Mouse (Mus musculus) embryonic stem cell, embryonic (primary cell): ENCODE measurements around the gene Kif26b.

ENCODE experiments used
- CTCF ChIA-PET, 4 experiments: fragments of 300-600 bp in 2 of 4; fragments of 350-600 bp in 2 of 4; sonication (Branson Sonifier 250); formaldehyde crosslinking; loops; one replicate each; lab custom pipeline; 2022; ENCODE audit warnings: inconsistent platforms in 2 of 4; lab: Charles Lee
- POLR2A ChIA-PET, 4 experiments: fragments of 300-600 bp in 2 of 4; fragments of 350-600 bp in 2 of 4; sonication (Branson Sonifier 250); formaldehyde crosslinking; loops; one replicate each; lab custom pipeline; 2022; ENCODE audit warnings: antibody characterized with exemption in 4 of 4, inconsistent platforms in 1 of 4; lab: Charles Lee

Kif26b gene

DNA sequence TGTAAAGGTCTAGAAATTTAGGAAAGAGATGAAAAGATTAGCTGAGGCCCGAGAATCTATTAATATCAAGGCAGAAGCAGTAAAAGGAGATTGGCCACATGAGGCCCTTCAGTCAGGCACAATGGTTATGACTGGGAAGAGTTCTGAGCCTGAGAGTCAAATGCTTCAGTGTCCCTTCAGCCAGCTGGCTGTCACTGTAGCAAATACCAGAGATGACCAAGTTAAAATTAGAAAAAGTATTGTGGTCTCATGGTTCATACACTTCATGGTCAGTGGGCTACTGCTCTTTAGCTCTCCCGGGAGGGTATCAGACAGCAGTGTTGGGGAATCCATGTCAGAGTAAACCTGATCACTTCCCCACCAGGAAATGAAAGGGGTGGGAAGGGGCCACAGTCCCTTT lies 144.6 kb downstream of the Kif26b start:
- CTCF ChIA-PET = no interaction called here

DNA sequence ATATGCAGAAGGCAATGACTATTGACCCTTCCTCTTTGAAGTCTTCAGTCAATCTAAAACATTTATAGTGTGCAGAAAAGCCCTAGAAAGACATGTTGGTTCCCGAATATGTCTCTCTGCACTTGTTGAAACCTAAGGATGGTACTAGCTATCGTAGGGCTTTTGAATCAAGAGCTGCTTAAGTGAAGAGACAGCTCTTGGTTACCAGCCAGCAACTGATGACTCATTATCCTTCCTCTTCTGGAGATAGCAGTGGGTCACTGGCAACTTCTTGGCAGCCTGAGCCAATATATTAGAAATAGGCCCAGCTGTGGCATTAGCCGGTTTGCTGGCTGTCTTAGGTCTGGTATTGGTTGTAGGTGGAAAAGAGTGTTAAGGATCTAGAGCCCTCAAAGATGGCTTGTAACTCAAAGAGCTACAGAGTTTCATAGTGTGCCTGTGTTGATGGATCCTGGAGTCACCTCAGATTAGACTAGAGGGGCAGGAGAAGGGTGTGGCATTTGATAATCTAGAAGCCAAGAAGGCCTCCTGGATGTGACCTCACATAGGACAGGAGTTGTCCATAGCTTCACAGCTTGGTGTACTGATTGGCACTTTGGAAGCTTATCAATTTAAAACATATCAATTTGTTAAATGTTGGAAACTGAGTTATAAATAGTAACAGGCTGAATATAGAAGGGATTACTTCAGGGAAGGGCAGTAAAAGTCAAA lies 146.8 kb downstream of the Kif26b start:
- POLR2A ChIA-PET = interaction anchor here in 1 of 4 experiments (0.6 kb wide), 1 partner anchor 479 kb away, joined by 6 read pairs; no protein-coding TSS in a partner anchor

More for the DNA sequence above, 144.6 kb downstream of the Kif26b start:
- POLR2A ChIA-PET = interaction anchor here in 1 of 4 experiments (0.6 kb wide), 1 partner anchor 366 kb away, joined by 3 read pairs; no protein-coding TSS in a partner anchor

DNA sequence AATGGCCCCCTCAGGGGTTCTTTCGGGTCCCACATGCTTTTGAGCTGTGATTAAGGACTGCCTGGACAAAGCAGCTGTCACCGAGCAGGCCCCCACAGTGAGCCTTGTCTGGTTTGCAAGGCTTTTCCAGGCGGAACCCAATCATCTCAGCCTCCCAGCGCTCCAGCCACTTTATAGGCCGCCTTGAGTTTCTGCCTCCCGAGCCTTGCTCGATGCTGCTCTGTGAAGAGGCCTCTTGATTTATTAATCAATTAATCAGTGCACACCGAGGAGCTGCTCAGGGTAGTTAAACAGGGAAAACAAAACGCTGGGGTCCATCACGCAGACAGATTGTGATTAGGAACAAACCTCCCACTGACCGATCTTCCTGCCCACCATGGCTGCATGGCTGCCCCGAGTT lies 148.2 kb downstream of the Kif26b start:
- POLR2A ChIA-PET = no interaction called here

More for the DNA sequence above, 146.8 kb downstream of the Kif26b start:
- CTCF ChIA-PET = interaction anchor here in 1 of 4 experiments (0.6 kb wide), 1 partner anchor 148 kb away, joined by 3 read pairs; no protein-coding TSS in a partner anchor

DNA sequence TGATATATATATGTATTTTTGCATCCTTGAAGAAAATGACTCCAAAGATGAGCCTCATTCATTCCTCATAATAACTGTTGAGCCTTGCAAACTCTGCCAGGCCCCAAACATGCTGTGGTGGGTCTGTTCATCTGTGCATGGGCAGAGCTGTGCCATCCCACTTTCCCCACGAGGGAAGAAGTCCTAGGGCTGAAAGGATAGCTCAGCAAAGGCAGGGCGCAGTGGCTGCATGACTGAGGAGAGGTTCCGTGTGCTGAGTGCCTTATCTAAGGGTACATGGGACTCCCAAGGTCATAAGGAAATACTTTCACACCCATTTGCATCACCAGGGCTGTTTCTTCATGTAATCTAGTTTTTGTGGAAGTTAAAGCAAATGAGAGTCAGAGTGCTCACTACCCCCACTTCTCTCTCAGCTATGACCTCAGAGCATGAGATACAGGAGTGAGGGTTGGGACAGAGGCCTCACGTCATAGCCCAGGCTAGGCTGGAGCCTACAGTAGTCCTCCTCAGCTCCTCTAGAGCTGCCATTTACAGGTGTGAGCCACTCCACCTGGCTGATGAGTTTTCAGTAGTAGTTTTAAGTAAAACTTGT lies 148.8 kb downstream of the Kif26b start:
- CTCF ChIA-PET = interaction anchor here in 1 of 4 experiments (0.5 kb wide), 1 partner anchor 151 kb away, joined by 3 read pairs; no protein-coding TSS in a partner anchor
- POLR2A ChIA-PET = interaction anchor here in 1 of 4 experiments (0.7 kb wide), 1 partner anchor 8 kb away, joined by 3 read pairs; no protein-coding TSS in a partner anchor

More for the DNA sequence above, 148.2 kb downstream of the Kif26b start:
- CTCF ChIA-PET = interaction anchor here in 1 of 4 experiments (0.5 kb wide), 1 partner anchor 151 kb away, joined by 3 read pairs; no protein-coding TSS in a partner anchor

DNA sequence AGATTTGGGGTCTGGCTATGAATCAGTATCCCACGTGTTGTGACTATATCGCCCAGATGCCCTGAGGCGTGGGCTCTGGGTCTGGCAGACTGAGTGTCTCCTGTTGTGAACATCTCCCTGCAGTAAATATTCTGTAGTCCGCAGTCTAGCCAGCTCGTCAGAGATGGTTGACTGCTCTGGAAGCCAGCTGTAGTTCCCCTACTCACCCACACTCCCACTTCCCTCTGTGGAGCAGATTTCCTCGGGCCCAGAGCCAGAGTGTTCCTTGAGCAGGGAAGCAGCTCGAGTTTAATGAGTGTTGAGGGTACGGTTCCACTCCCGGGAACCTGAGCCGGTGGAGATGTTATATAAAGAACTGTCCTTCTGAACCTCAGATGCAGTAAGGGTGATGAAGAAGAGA lies 154.7 kb downstream of the Kif26b start:
- ChIA-PET CTCF (interaction anchor here in 3 of 4 experiments (0.6 to 0.7 kb wide), 3 partner anchors 43 to 1721 kb away, joined by 4 to 33 read pairs (median 5); no protein-coding TSS in a partner anchor), POLR2A (no interaction called here)

DNA sequence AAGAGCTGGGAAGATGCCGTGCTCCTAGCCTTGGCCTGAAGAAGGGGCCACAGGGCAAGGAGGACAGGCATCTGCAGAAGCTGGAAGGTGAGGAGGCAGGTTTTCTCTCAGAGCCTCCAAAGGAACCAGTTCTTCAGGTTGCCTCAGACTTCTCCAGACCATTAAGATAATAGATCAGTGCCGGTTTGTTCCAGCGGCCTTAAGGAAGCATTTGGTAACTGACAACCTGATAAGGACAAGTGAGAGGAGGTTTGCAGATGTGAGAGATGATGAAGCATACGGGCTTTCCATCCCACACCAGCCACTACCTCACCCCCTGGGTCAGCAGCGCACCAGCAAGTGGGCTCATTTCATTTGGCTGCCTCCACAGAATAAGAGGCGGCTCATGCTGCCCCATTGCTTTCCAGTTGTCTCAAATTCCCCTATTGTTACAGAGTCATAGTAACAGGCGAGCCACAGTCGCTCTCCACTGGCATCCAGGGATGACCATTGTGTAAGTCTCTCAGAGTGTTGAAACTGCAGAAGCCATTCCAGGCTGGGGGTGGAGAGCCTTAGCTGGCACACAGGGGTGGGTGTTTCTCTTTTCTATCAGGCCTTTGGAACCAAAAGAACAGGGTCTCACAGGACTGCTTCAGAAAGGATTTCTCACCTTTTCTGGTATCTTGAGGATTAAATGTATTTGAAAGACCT lies 156.2 kb downstream of the Kif26b start:
- ChIA-PET POLR2A (no interaction called here), CTCF (no interaction called here)

DNA sequence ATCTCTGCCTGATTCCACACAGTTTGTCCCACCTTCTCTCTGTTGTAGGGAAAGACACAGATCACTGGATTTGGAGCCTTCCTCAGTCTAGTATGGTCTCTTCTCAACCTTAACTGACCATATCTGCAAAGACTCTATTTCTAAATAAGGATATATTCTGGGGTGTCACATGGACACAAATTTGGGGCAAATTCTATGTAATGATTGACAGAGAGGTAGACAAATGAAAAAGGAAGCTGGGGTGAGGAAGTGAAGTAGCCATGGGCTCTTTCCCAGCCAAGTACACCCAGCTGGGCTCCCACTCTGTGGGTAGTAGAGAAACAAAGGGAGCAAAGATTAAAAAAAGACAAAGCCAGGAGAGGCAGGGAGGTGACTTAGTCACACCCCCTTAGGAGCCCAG lies 158.0 kb downstream of the Kif26b start:
- CTCF ChIA-PET = interaction anchor here in 1 of 4 experiments (0.6 kb wide), 1 partner anchor 766 kb away, joined by 5 read pairs; no protein-coding TSS in a partner anchor
- POLR2A ChIA-PET = interaction anchor here in 1 of 4 experiments (0.5 to 0.6 kb wide), 3 partner anchors 101 to 157 kb away, joined by 3 read pairs; no protein-coding TSS in a partner anchor

DNA sequence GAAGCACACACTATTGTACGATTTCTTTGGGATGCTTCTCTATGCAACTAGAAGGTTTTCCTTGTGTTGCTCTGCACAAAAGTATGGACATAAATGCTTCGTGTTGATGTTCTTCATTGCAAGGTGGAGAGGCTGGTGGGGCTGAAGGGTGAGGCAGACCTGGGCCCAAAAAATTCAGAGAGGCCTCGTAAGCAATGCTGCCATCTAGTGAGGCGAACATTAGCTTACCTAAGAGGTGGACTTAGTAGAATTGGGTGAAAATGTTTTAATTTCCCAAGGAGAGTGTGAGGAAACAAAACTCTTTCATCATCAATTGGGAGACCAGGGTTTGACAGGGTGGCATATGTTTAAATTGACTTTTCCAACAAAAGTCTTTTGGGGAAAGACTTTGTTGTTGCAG lies 160.6 kb downstream of the Kif26b start:
- ChIA-PET CTCF (interaction anchor here in 2 of 4 experiments (0.7 to 1.7 kb wide), 3 partner anchors 159 to 162 kb away, joined by 3 to 12 read pairs (median 8); no protein-coding TSS in a partner anchor), POLR2A (no interaction called here)

DNA sequence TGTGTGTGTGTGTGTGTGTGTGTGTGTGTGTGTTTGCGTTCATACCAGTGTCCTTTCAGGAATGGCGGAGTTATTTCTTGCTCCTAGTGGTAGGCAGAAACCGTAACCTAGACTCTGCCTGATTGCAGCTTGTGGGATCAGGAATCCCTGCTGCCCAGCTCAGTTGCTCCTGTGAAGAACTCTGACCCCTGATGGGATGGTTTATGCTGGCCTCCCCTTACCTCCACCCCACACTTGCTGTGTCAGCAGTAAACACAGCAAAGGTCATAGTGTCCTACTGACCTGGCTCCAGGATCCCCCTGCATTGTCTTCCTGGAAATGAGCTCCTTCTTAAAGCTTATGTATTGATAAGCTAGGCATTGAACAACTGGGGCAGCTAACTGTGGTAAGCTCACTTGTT lies 162.8 kb downstream of the Kif26b start:
- CTCF ChIA-PET = no interaction called here
- POLR2A ChIA-PET = interaction anchor here in 1 of 4 experiments (0.5 kb wide), 1 partner anchor 161 kb away, joined by 6 read pairs; no protein-coding TSS in a partner anchor

DNA sequence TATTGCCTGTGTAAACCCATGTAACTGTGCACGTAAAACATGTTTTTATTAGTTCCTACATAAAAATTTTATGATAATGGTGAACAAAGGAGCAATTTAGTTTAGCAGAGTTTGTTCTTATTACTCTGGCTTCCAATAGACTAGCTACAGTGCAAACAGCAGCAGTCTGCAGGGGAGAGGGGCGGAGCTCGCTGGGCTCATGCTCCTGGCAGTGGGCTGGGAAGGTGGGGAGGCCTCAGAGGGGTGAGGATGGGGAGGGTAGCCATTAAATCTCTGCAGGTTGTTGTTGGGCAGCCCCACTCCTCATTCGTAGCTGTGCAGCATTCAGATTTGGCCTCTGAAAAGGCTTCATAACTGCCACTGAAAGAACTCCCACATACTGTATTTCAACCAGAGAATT lies 171.2 kb downstream of the Kif26b start:
- POLR2A ChIA-PET = no interaction called here
- CTCF ChIA-PET = no interaction called here

DNA sequence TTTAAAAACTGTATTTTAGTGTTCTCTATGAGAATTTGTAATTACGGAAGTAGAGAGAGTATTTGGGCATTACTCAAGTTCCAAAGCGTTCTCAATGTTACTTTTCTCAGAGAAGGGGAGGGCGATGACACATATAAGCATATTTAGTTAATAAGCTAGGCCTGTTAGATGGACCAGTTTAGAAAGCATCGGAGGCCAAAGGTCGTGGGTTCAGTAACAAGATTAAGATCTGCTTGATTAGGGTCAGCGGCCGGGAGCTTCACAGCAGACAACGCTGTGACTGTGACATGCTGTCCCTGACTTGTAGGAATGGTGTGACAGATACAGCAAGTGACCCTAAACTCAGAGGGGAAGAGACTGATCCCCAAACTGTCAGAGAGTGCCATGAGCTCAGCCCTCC lies 174.6 kb downstream of the Kif26b start:
- POLR2A ChIA-PET = interaction anchor here in 1 of 4 experiments (0.9 kb wide), 1 partner anchor 31 kb away, joined by 3 read pairs; no protein-coding TSS in a partner anchor
- CTCF ChIA-PET = no interaction called here

DNA sequence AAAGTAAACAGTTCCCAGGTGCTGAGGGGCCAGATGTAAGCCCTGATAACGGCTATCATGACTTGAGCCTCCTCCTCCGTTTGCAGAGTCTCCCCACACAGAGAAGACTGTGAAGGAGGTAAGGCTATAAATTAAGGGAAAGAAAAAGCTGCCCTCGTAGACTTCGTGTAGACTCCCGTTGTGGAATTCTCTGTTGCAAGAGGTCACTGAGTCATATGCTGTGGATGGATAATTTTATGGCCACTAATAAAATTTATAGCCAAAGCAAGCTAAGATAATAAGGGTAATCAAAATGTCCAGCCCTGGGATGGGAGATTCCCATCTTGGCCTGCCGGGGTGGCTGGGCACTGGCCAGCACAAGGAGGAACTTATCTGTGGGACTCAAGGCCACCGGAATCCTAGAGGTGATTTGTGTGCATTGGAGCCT lies 179.0 kb downstream of the Kif26b start:
- ChIA-PET CTCF (no interaction called here), POLR2A (no interaction called here)

DNA sequence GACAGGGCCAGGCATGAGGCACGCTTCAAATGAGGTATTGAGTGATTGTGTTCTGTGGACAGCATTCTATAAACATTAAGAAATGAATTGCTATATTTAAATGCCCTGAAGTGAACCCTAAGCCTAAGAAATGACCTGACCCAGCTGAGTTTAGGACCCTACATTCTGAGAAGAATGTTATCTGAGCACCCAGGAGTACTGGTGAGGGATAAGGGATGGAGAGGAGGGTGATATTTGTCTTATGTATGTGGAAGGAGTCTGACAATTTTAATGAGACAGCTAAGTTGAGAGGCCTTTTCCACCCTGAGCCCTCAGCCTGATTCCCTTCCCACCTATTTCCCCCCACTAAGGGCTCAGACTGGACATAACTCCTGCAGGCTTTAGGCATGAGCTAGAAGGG lies 179.4 kb downstream of the Kif26b start:
- ChIA-PET POLR2A (no interaction called here), CTCF (no interaction called here)

DNA sequence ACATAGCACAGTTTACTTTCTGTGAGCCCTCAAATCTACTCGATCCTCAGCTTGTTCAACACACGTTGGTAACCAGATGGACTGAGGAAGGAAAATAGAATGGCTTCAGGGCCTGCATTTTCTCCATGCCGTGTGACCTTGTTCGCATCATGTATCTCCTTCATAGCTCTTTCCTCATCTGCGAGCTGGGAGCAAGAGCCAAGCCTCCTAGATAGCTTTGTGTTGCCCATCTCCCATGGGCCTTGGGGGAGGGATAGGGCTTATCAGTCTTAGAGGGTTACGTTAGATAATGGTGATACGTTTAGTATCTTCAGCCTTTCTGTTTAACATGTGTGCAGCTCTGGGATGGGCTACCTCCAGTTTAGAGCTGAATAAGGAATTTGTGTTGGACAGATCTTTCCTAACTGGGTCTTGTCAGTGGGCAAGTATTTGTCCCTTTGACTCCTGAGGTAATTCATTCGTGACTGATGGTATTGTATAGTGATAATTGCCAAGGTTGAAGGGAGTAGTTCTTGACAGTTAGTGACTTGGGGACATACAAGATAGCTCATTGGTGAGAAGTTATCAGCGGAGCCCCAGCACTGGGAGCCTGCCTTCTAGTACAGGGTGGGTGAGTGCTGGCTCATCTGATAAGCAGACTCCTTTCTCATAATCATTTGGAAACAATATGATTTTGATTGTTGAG lies 183.4 kb downstream of the Kif26b start:
- ChIA-PET POLR2A (interaction anchor here in 1 of 4 experiments (0.9 kb wide), 1 partner anchor 203 kb away, joined by 3 read pairs; no protein-coding TSS in a partner anchor), CTCF (no interaction called here)

DNA sequence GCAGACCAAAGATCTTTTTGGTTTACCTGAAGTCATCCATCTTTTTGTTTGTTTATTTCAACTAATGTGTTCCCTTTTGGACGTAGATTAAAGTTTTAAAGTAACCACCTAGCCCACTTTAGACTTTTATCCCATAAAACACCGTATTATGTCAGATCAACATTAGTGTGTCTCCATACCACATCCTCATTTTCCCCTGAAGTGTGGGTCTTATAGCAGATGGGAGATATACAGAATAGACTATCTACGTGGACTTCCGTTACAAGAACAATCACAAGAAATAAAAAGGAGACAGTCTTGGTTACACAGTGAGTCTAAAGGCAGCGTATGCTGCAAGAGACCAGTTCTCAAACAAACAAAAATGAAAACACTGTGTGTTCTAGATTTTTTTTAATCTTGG lies 185.3 kb downstream of the Kif26b start:
- CTCF ChIA-PET = no interaction called here
- POLR2A ChIA-PET = no interaction called here

DNA sequence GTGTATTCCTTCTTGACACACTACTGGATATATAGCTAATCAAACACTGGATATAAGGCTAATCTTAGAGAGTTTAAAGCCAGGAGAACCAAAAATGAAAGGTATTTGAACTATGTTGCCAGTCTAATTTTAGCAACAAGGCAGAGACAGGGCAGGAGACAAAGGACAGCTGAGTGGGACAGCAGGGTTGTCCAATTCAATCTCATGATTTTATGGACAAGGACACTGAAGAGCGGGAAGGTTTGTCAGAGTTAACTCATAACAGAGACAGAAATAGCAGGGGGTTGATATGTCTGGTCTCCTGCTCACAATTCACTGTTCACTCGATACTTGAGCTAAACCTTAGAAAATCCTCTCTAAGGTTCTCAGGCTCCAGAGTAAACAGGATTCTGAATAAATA lies 187.5 kb downstream of the Kif26b start:
- POLR2A ChIA-PET = no interaction called here
- CTCF ChIA-PET = interaction anchor here in 1 of 4 experiments (0.5 kb wide), 1 partner anchor 992 kb away, joined by 3 read pairs; no protein-coding TSS in a partner anchor

DNA sequence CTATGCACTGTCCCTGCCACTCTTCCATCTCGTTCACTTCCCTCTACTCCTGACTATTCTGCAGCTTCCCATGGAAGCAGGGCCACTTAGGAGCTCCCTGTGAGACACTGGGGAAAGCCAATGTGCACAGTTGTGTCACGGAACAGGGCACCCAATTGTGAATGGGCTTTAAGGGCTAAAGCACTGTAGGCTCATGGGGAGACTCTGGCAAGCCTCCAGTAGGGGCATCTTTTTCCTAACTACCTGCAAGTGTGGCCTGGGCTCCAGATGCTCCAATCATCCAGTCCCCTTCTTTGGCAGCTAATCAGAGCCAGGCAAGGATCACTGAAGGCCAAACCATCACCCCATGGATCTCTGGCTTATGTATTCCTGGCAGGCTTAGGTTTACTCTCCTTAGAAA lies 191.9 kb downstream of the Kif26b start:
- ChIA-PET CTCF (no interaction called here), POLR2A (no interaction called here)

DNA sequence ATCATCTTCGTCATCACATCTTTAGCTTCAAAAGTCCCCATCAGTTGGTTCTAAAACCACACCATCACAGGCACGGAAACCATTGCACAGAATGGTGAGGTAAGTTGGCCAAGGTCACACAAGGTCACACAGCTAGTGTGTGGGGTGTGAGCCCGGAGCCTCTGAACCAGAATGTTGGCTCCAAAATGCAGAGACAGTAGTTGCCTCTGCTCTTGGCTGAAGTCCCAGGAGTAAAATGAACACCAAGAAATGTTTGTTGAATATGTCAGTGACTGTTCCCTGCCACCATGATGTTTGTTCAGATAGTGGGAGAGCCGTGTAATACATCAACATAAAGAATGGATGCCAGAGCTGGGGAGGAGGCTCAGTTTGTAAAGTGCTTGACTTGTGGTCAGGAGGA lies 193.9 kb downstream of the Kif26b start:
- CTCF ChIA-PET = interaction anchor here in 1 of 4 experiments (0.5 kb wide), 1 partner anchor 261 kb away, joined by 3 read pairs; no protein-coding TSS in a partner anchor
- POLR2A ChIA-PET = interaction anchor here in 1 of 4 experiments (1.3 kb wide), 1 partner anchor 17 kb away, joined by 3 read pairs; no protein-coding TSS in a partner anchor
